Mouse (Mus musculus): ENCODE measurements at regions not wholly inside any gene's neighbourhood (a gene's known extent, or its start where the extent isn't known, plus 50 kb on each side); places are given as distances from the start of the nearest gene placed in this dataset.

- Histone ChIP-seq H3K4me1 (ENCODE audit: control insufficient read depth, insufficient read depth, insufficient read length, low read length) (no peaks in the 10 kb centered on the region), H3K27ac (replicated peaks; ENCODE audit: low read depth, low read length) (no peak overlapping the region; the same call in 1 of the 2 replicates), H3K4me3 (ENCODE audit: insufficient read depth, low read depth, low read length) (no peak overlapping the region)
Measured at GRCm38 (mm10) chr13:102143848-102144247, 375.8 kb upstream of the Pik3r1 start.

GRCm38 (mm10) chr13:102148039-102148438 is 380.0 kb upstream of the Pik3r1 start:
- Histone ChIP-seq H3K4me1 (ENCODE audit: control insufficient read depth, insufficient read depth, insufficient read length, low read length) (no peaks in the 10 kb centered on the region), H3K27ac (replicated peaks; ENCODE audit: low read depth, low read length) (no peak overlapping the region), H3K4me3 (ENCODE audit: insufficient read depth, low read depth, low read length) (no peak overlapping the region)

- Histone ChIP-seq H3K4me1 (ENCODE audit: control insufficient read depth, insufficient read depth, insufficient read length, low read length) (no peaks in the 10 kb centered on the region), H3K4me3 (ENCODE audit: insufficient read depth, low read depth, low read length) (no peak overlapping the region), H3K27ac (replicated peaks; ENCODE audit: low read depth, low read length) (no peak overlapping the region)
Measured at GRCm38 (mm10) chr13:102153785-102154608, 386.0 kb upstream of the Pik3r1 start.

GRCm38 (mm10) chr13:102154609-102154899 is 386.5 kb upstream of the Pik3r1 start:
- Histone ChIP-seq H3K27ac (replicated peaks; ENCODE audit: low read depth, low read length) (no peak overlapping the region), H3K4me1 (ENCODE audit: control insufficient read depth, insufficient read depth, insufficient read length, low read length) (no peaks in the 10 kb centered on the region), H3K4me3 (ENCODE audit: insufficient read depth, low read depth, low read length) (no peak overlapping the region)

- Histone ChIP-seq H3K4me1 (ENCODE audit: control insufficient read depth, insufficient read depth, insufficient read length, low read length) (no peaks in the 10 kb centered on the region), H3K27ac (replicated peaks; ENCODE audit: low read depth, low read length) (no peak overlapping the region), H3K4me3 (ENCODE audit: insufficient read depth, low read depth, low read length) (no peak overlapping the region)
Measured at GRCm38 (mm10) chr13:102157369-102158130, 389.5 kb upstream of the Pik3r1 start.

GRCm38 (mm10) chr13:102173382-102174234 is 405.6 kb upstream of the Pik3r1 start:
- H3K4me3 ChIP-seq (ENCODE audit: insufficient read depth, low read depth, low read length), result no peak overlapping the region
- no peak overlapping the region for H3K27ac ChIP-seq (replicated peaks; ENCODE audit: low read depth, low read length)
- no peaks in the 10 kb centered on the region for H3K4me1 ChIP-seq (ENCODE audit: control insufficient read depth, insufficient read depth, insufficient read length, low read length)

GRCm38 (mm10) chr13:102174431-102174830 is 406.4 kb upstream of the Pik3r1 start:
- no peak overlapping the region for H3K27ac ChIP-seq (replicated peaks; ENCODE audit: low read depth, low read length)
- no peak overlapping the region for H3K4me3 ChIP-seq (ENCODE audit: insufficient read depth, low read depth, low read length)

GRCm38 (mm10) chr13:102174896-102175295 is 406.9 kb upstream of the Pik3r1 start:
- no peaks in the 10 kb centered on the region for H3K4me1 ChIP-seq (ENCODE audit: control insufficient read depth, insufficient read depth, insufficient read length, low read length)
- no peak overlapping the region for H3K4me3 ChIP-seq (ENCODE audit: insufficient read depth, low read depth, low read length)
- no peak overlapping the region for H3K27ac ChIP-seq (replicated peaks; ENCODE audit: low read depth, low read length)

More at GRCm38 (mm10) chr13:102174431-102174830, 406.4 kb upstream of the Pik3r1 start:
- no peaks in the 10 kb centered on the region for H3K4me1 ChIP-seq (ENCODE audit: control insufficient read depth, insufficient read depth, insufficient read length, low read length)

- H3K4me3 ChIP-seq (ENCODE audit: insufficient read depth, low read depth, low read length), result no peak overlapping the region
- H3K27ac ChIP-seq (replicated peaks; ENCODE audit: low read depth, low read length), result no peak overlapping the region
- no peaks in the 10 kb centered on the region for H3K4me1 ChIP-seq (ENCODE audit: control insufficient read depth, insufficient read depth, insufficient read length, low read length)
Measured at GRCm38 (mm10) chr13:102175406-102175805, 407.4 kb upstream of the Pik3r1 start.

GRCm38 (mm10) chr13:102176456-102176855 is 408.4 kb upstream of the Pik3r1 start:
- H3K4me3 ChIP-seq (ENCODE audit: insufficient read depth, low read depth, low read length), result no peak overlapping the region
- H3K27ac ChIP-seq (replicated peaks; ENCODE audit: low read depth, low read length), result no peak overlapping the region
- H3K4me1 ChIP-seq (ENCODE audit: control insufficient read depth, insufficient read depth, insufficient read length, low read length), result no peaks in the 10 kb centered on the region

GRCm38 (mm10) chr13:102194716-102195115 is 426.7 kb upstream of the Pik3r1 start:
- Histone ChIP-seq H3K27ac (replicated peaks; ENCODE audit: low read depth, low read length) (no peak overlapping the region), H3K4me3 (ENCODE audit: insufficient read depth, low read depth, low read length) (no peak overlapping the region), H3K4me1 (ENCODE audit: control insufficient read depth, insufficient read depth, insufficient read length, low read length) (no peaks in the 10 kb centered on the region; the same call in 1 of the 2 replicates)

GRCm38 (mm10) chr13:102202301-102202700 is 434.3 kb upstream of the Pik3r1 start:
- no peaks in the 10 kb centered on the region for H3K4me1 ChIP-seq (ENCODE audit: control insufficient read depth, insufficient read depth, insufficient read length, low read length)
- no peak overlapping the region for H3K27ac ChIP-seq (replicated peaks; ENCODE audit: low read depth, low read length)

GRCm38 (mm10) chr13:102218486-102218885 is 450.5 kb upstream of the Pik3r1 start:
- H3K27ac ChIP-seq (replicated peaks; ENCODE audit: low read depth, low read length), result no peak overlapping the region
- no peak overlapping the region for H3K4me3 ChIP-seq (ENCODE audit: insufficient read depth, low read depth, low read length)
- no peaks in the 10 kb centered on the region for H3K4me1 ChIP-seq (ENCODE audit: control insufficient read depth, insufficient read depth, insufficient read length, low read length)

More at GRCm38 (mm10) chr13:102202301-102202700, 434.3 kb upstream of the Pik3r1 start:
- H3K4me3 ChIP-seq (ENCODE audit: insufficient read depth, low read depth, low read length), result no peak overlapping the region

- Histone ChIP-seq H3K4me3 (ENCODE audit: insufficient read depth, low read depth, low read length) (no peak overlapping the region), H3K4me1 (ENCODE audit: control insufficient read depth, insufficient read depth, insufficient read length, low read length) (no peaks in the 10 kb centered on the region), H3K27ac (replicated peaks; ENCODE audit: low read depth, low read length) (no peak overlapping the region)
Measured at GRCm38 (mm10) chr13:102231048-102231447, 462.3 kb upstream of the Cd180 start.

All from brown adipose tissue, adult 24 weeks (tissue).